Mouse (Mus musculus): ENCODE measurements around the gene 1600015I10Rik. TPM values are rescaled to one million over a fixed set of nuclear protein-coding genes. Genes with fewer than 3 reads are reported as not detected.

Gene 1600015I10Rik
- polyA plus RNA-seq, 1 experiment from 2014 or later: not detected

- Histone ChIP-seq H3K9me3 (ENCODE audit: control insufficient read depth, low read length) (no peaks in the 10 kb centered on the region), H3K27ac (ENCODE audit: low read depth, low read length) (no peak overlapping the region), H3K9ac (ENCODE audit: low read length) (no peak overlapping the region), H3K4me2 (ENCODE audit: low read depth, low read length, severe bottlenecking) (no peak overlapping the region), H3K4me3 (ENCODE audit: low read depth, low read length) (no peak overlapping the region), H3K27me3 (ENCODE audit: control insufficient read depth, insufficient read depth, low read length) (no peaks in the 10 kb centered on the region), H3K4me1 (replicated peaks; ENCODE audit: control insufficient read depth, insufficient read depth, low read length) (no peaks in the 10 kb centered on the region), H3K36me3 (ENCODE audit: control insufficient read depth, insufficient read depth, low read length) (no peaks in the 10 kb centered on the region)
- ATAC-seq (replicated peaks; ENCODE audit: low FRiP score): no peak
- WGBS: 79% methylated on average over 3 of the region's 3 CpGs
- DNase-seq (ENCODE audit: low spot score): no peak
These were observed 52.6 kb downstream of the 1600015I10Rik start for GRCm38 (mm10) chr6:48982305-48982704.

Other genes starting within 250 kb of the 1600015I10Rik start
- 4.3 and 4.5 TPM in 2 replicates for gene Gimap4, start 245.3 kb upstream of the 1600015I10Rik start, polyA plus RNA-seq (2014; fragmentation: Nextera tagmentation; extraction: Ambion mirVana)
- gene Gimap6, start 221.7 kb upstream of the 1600015I10Rik start, polyA plus RNA-seq (2014; fragmentation: Nextera tagmentation; extraction: Ambion mirVana): 7.1 and 8.7 TPM in 2 replicates
- gene Gm28053, start 211.3 kb upstream of the 1600015I10Rik start, polyA plus RNA-seq (2014; fragmentation: Nextera tagmentation; extraction: Ambion mirVana): 0.94 TPM in 1 of 2 replicates, not detected in the other
- not detected in 2 replicates for gene Gimap7, start 211.3 kb upstream of the 1600015I10Rik start, polyA plus RNA-seq (2014; fragmentation: Nextera tagmentation; extraction: Ambion mirVana)
- 5.4 and 6.4 TPM in 2 replicates for gene Gimap1, start 190.8 kb upstream of the 1600015I10Rik start, polyA plus RNA-seq (2014; fragmentation: Nextera tagmentation; extraction: Ambion mirVana)
- gene Gimap5, start 183.7 kb upstream of the 1600015I10Rik start, polyA plus RNA-seq (2014; fragmentation: Nextera tagmentation; extraction: Ambion mirVana): 0.71 and 1.5 TPM in 2 replicates
- not detected in 2 replicates for gene Gimap3, start 159.0 kb upstream of the 1600015I10Rik start, polyA plus RNA-seq (2014; fragmentation: Nextera tagmentation; extraction: Ambion mirVana)
- 15.7 and 18.2 TPM in 2 replicates for gene Tmem176a, start 89.0 kb upstream of the 1600015I10Rik start, polyA plus RNA-seq (2014; fragmentation: Nextera tagmentation; extraction: Ambion mirVana)
- gene Tmem176b, start 88.4 kb upstream of the 1600015I10Rik start, polyA plus RNA-seq (2014; fragmentation: Nextera tagmentation; extraction: Ambion mirVana): 50.5 and 51.0 TPM in 2 replicates
- gene Aoc1, start 57.0 kb upstream of the 1600015I10Rik start, polyA plus RNA-seq (2014; fragmentation: Nextera tagmentation; extraction: Ambion mirVana): not detected in 2 replicates
- gene Doxl2, start 45.1 kb downstream of the 1600015I10Rik start, polyA plus RNA-seq (2014; fragmentation: Nextera tagmentation; extraction: Ambion mirVana): not detected in 2 replicates
- not detected in 2 replicates for gene Svs1, start 57.0 kb downstream of the 1600015I10Rik start, polyA plus RNA-seq (2014; fragmentation: Nextera tagmentation; extraction: Ambion mirVana)
- gene Gpnmb, start 106.7 kb downstream of the 1600015I10Rik start, polyA plus RNA-seq (2014; fragmentation: Nextera tagmentation; extraction: Ambion mirVana): 0.51 and 1.1 TPM in 2 replicates
- 60.7 and 63.9 TPM in 2 replicates for gene Malsu1, start 143.9 kb downstream of the 1600015I10Rik start, polyA plus RNA-seq (2014; fragmentation: Nextera tagmentation; extraction: Ambion mirVana)